Mouse (Mus musculus) Patski (cell line): ENCODE data around the gene Camk1d. TPM values are rescaled to one million over a fixed set of nuclear protein-coding genes. Genes with fewer than 3 reads are reported as not detected.

Experiments
- ATAC-seq: fragments of 100-300 bp; one replicate; pipeline ENCODE4 v1.8.0; 2021
- CTCF ChIA-PET: fragments of 350-600 bp; sonication (Branson Sonifier 250); formaldehyde crosslinking; loops from one replicate; lab custom pipeline; 2022; ENCODE audit warnings: inconsistent platforms; lab: Charles Lee
- POLR2A ChIA-PET: fragments of 350-600 bp; sonication (Branson Sonifier 250); formaldehyde crosslinking; loops from one replicate; lab custom pipeline; 2022; ENCODE audit warnings: antibody characterized with exemption, inconsistent platforms; lab: Charles Lee
- DNase-seq: peaks from one replicate; pipeline ENCODE4 v3.0.0-alpha.2; 2011; ENCODE audit warnings: low read depth, low spot score
- H3K27me3 ChIP-seq: fragments of 371-371 bp; one replicate; pipeline ENCODE4 v1.5.1; 2021
- CTCF ChIP-seq: fragments of 100-300 bp; IDR thresholded peaks from one replicate; pipeline ENCODE4 v1.5.1; 2021
- in situ Hi-C: fragments of 300-500 bp; cut with MboI; formaldehyde crosslinking; loops from 3 replicates; pipeline ENCODE4 v1.11.1; 2018; ENCODE audit warnings: low pct_unique_long_range_greater_than_20kb, mixed read lengths
- polyA plus RNA-seq: library from polyadenylated mRNA; unstranded; gene quantifications from one replicate; pipeline ENCODE4 v1.2.3, GENCODE M21; 2021

Gene Camk1d
- polyA plus RNA-seq, 1 experiment from 2014 or later: 2.0 TPM

- TF ChIP-seq CTCF: no peak
- in situ Hi-C loops: no loop called here
- no peak for DNase-seq
- ChIA-PET POLR2A (interaction anchor here (0.8 kb wide), 1 partner anchor 8 kb away, joined by 3 read pairs; no protein-coding TSS in a partner anchor), CTCF (interaction anchor here (1.5 kb wide), 1 partner anchor 9 kb away, joined by 3 read pairs; no protein-coding TSS in a partner anchor)
- peaks cover 3% of the 10 kb centered on the region for H3K27me3 ChIP-seq
- no peak for ATAC-seq
Observed at GRCm38 (mm10) chr2:5683366-5683765, 30.9 kb downstream of the Camk1d start.

GRCm38 (mm10) chr2:5681909-5682308 lies 32.4 kb downstream of the Camk1d start:
- no peak for DNase-seq
- no peak for ATAC-seq
- H3K27me3 ChIP-seq: peaks cover 3% of the 10 kb centered on the region
- in situ Hi-C loops: no loop called here
- TF ChIP-seq CTCF: no peak
- CTCF ChIA-PET: no interaction called here
- POLR2A ChIA-PET: no interaction called here

GRCm38 (mm10) chr2:5681302-5681701 lies 33.0 kb downstream of the Camk1d start:
- CTCF ChIA-PET: no interaction called here
- in situ Hi-C loops: no loop called here
- DNase-seq (no peak), ATAC-seq (no peak)
- peaks cover 3% of the 10 kb centered on the region for H3K27me3 ChIP-seq
- POLR2A ChIA-PET: no interaction called here
- TF ChIP-seq CTCF: no peak

- no peak for DNase-seq
- POLR2A ChIA-PET: no interaction called here
- H3K27me3 ChIP-seq: peaks cover 3% of the 10 kb centered on the region
- ATAC-seq: no peak
- in situ Hi-C loops: no loop called here
- CTCF ChIA-PET: no interaction called here
- no peak for TF ChIP-seq CTCF
Observed at GRCm38 (mm10) chr2:5679055-5679454, 35.3 kb downstream of the Camk1d start.

GRCm38 (mm10) chr2:5677472-5677871 lies 36.8 kb downstream of the Camk1d start:
- no peak for TF ChIP-seq CTCF
- DNase-seq: no peak
- in situ Hi-C loops: no loop called here
- POLR2A ChIA-PET: no interaction called here
- ATAC-seq: no peak
- CTCF ChIA-PET: no interaction called here
- H3K27me3 ChIP-seq: no peaks in the 10 kb centered on the region

GRCm38 (mm10) chr2:5676786-5677185 lies 37.5 kb downstream of the Camk1d start:
- DNase-seq (no peak), ATAC-seq (no peak)
- no peaks in the 10 kb centered on the region for H3K27me3 ChIP-seq
- ChIA-PET CTCF (no interaction called here), POLR2A (no interaction called here)
- in situ Hi-C loops: no loop called here
- TF ChIP-seq CTCF: no peak

- TF ChIP-seq CTCF: no peak
- no peak for ATAC-seq
- H3K27me3 ChIP-seq: no peaks in the 10 kb centered on the region
- DNase-seq: no peak
- in situ Hi-C loops: no loop called here
- CTCF ChIA-PET: no interaction called here
- POLR2A ChIA-PET: no interaction called here
Observed at GRCm38 (mm10) chr2:5676143-5676483, 38.2 kb downstream of the Camk1d start.

GRCm38 (mm10) chr2:5675431-5676142 lies 38.7 kb downstream of the Camk1d start:
- no peak for ATAC-seq
- DNase-seq: no peak
- CTCF ChIA-PET: no interaction called here
- POLR2A ChIA-PET: no interaction called here
- TF ChIP-seq CTCF: no peak
- no peaks in the 10 kb centered on the region for H3K27me3 ChIP-seq
- in situ Hi-C loops: no loop called here

- no peak for DNase-seq
- in situ Hi-C loops: no loop called here
- ATAC-seq: no peak
- ChIA-PET CTCF (no interaction called here), POLR2A (no interaction called here)
- TF ChIP-seq CTCF: no peak
- no peaks in the 10 kb centered on the region for H3K27me3 ChIP-seq
Observed at GRCm38 (mm10) chr2:5674512-5674911, 39.8 kb downstream of the Camk1d start.

GRCm38 (mm10) chr2:5673816-5674215 lies 40.5 kb downstream of the Camk1d start:
- in situ Hi-C loops: no loop called here
- DNase-seq (no peak), ATAC-seq (no peak)
- no peak for TF ChIP-seq CTCF
- ChIA-PET POLR2A (no interaction called here), CTCF (no interaction called here)
- H3K27me3 ChIP-seq: no peaks in the 10 kb centered on the region

GRCm38 (mm10) chr2:5672906-5673589 lies 41.3 kb downstream of the Camk1d start:
- no peak for DNase-seq
- no peak for TF ChIP-seq CTCF
- no peaks in the 10 kb centered on the region for H3K27me3 ChIP-seq
- in situ Hi-C loops: no loop called here
- ChIA-PET CTCF (interaction anchor here (1.1 kb wide), 1 partner anchor 25 kb away, joined by 3 read pairs; no protein-coding TSS in a partner anchor), POLR2A (interaction anchor here (0.6 kb wide), 1 partner anchor 32 kb away, joined by 3 read pairs; no protein-coding TSS in a partner anchor)
- no peak for ATAC-seq
